Mouse (Mus musculus): ENCODE data around the gene Map4k2. TPM values are rescaled to one million over a fixed set of nuclear protein-coding genes. Genes with fewer than 3 reads are reported as not detected.

The Map4k2 gene
- polyA plus RNA-seq, 1 experiment from 2014 or later, result 15.2 TPM

GRCm38 (mm10) chr19:6380411-6381166 is 39.7 kb downstream of the Map4k2 start:
- H3K4me3 ChIP-seq, result no peak overlapping the region
- WGBS, result 92% methylated on average over 9 of the region's 9 CpGs
- no peak overlapping the region for H3K27ac ChIP-seq
- no peaks in the 10 kb centered on the region for H3K9me3 ChIP-seq (replicated peaks)
- peaks cover 27% of the 10 kb centered on the region for H3K4me1 ChIP-seq
- no peak for DNase-seq (ENCODE audit: low spot score)
- H3K27me3 ChIP-seq (ENCODE audit: low read depth, poor library complexity, severe bottlenecking), result no peaks in the 10 kb centered on the region
- H3K36me3 ChIP-seq, result peaks cover 49% of the 10 kb centered on the region

- H3K27ac ChIP-seq, result no peak overlapping the region
- DNase-seq (ENCODE audit: low spot score), result no peak
- H3K36me3 ChIP-seq, result peaks cover 43% of the 10 kb centered on the region
- H3K4me1 ChIP-seq, result peaks cover 29% of the 10 kb centered on the region
- WGBS, result 91% methylated on average over 5 of the region's 5 CpGs
- H3K27me3 ChIP-seq (ENCODE audit: low read depth, poor library complexity, severe bottlenecking), result no peaks in the 10 kb centered on the region
- H3K4me3 ChIP-seq, result no peak overlapping the region
- H3K9me3 ChIP-seq (replicated peaks), result no peaks in the 10 kb centered on the region
Measured at GRCm38 (mm10) chr19:6381238-6381637, 40.3 kb downstream of the Map4k2 start.

- WGBS, result 83% methylated on average over 4 of the region's 4 CpGs
- H3K9me3 ChIP-seq (replicated peaks), result no peaks in the 10 kb centered on the region
- H3K27ac ChIP-seq, result no peak overlapping the region
- H3K27me3 ChIP-seq (ENCODE audit: low read depth, poor library complexity, severe bottlenecking), result 0 out of 2 replicates have a peak, but pooled peaks cover 1% of the 10 kb centered on the region
- H3K4me1 ChIP-seq, result peaks cover 29% of the 10 kb centered on the region
- no peak for DNase-seq (ENCODE audit: low spot score)
- peaks cover 31% of the 10 kb centered on the region for H3K36me3 ChIP-seq
- no peak overlapping the region for H3K4me3 ChIP-seq
Measured at GRCm38 (mm10) chr19:6382323-6382924, 41.5 kb downstream of the Map4k2 start.

GRCm38 (mm10) chr19:6383470-6383869 is 42.5 kb downstream of the Map4k2 start:
- no peak for DNase-seq (ENCODE audit: low spot score)
- Histone ChIP-seq H3K36me3 (peaks cover 20% of the 10 kb centered on the region), H3K9me3 (replicated peaks) (no peaks in the 10 kb centered on the region), H3K27me3 (ENCODE audit: low read depth, poor library complexity, severe bottlenecking) (peaks cover 8% of the 10 kb centered on the region; the same call in 1 of the 2 replicates), H3K27ac (0 out of 2 replicates have a peak overlapping the region, but pooled peaks have one; percentile 2), H3K4me1 (peaks cover 29% of the 10 kb centered on the region), H3K4me3 (no peak overlapping the region)
- 56% methylated on average over 5 of the region's 5 CpGs for WGBS

GRCm38 (mm10) chr19:6384128-6384527 is 43.2 kb downstream of the Map4k2 start, which contains the start of gene Pygm:
TSS of gene Pygm (plus strand) at chr19:6384399.
- Histone ChIP-seq H3K27ac (peak within 1 kb of the TSS; percentile 43; the same call in 1 of the 2 replicates), H3K4me3 (no peak within 1 kb of the TSS), H3K36me3 (peaks cover 14% of the 10 kb centered on the region), H3K27me3 (ENCODE audit: low read depth, poor library complexity, severe bottlenecking) (peaks cover 15% of the 10 kb centered on the region), H3K4me1 (peaks cover 34% of the 10 kb centered on the region), H3K9me3 (replicated peaks) (no peaks in the 10 kb centered on the region)
- DNase-seq (ENCODE audit: low spot score), result no peak
- WGBS, result 21% methylated on average over 7 of the region's 7 CpGs

- WGBS, result 74% methylated on average over 11 of the region's 11 CpGs
- H3K4me3 ChIP-seq, result no peak overlapping the region
Measured at GRCm38 (mm10) chr19:6384954-6385353, 44.0 kb downstream of the Map4k2 start.

GRCm38 (mm10) chr19:6385419-6385818 is 44.5 kb downstream of the Map4k2 start:
- Histone ChIP-seq H3K36me3 (0 out of 2 replicates have a peak, but pooled peaks cover 5% of the 10 kb centered on the region), H3K27ac (no peak overlapping the region), H3K4me3 (no peak overlapping the region), H3K9me3 (replicated peaks) (no peaks in the 10 kb centered on the region), H3K27me3 (ENCODE audit: low read depth, poor library complexity, severe bottlenecking) (peaks cover 16% of the 10 kb centered on the region), H3K4me1 (peaks cover 46% of the 10 kb centered on the region)
- DNase-seq (ENCODE audit: low spot score), result no peak
- WGBS, result 67% methylated on average over 5 of the region's 5 CpGs

More at GRCm38 (mm10) chr19:6384954-6385353, 44.0 kb downstream of the Map4k2 start:
- no peaks in the 10 kb centered on the region for H3K9me3 ChIP-seq (replicated peaks)
- peaks cover 6% of the 10 kb centered on the region; the same call in 1 of the 2 replicates for H3K36me3 ChIP-seq
- peak overlapping the region; percentile 43; the same call in 1 of the 2 replicates for H3K27ac ChIP-seq
- H3K27me3 ChIP-seq (ENCODE audit: low read depth, poor library complexity, severe bottlenecking), result peaks cover 16% of the 10 kb centered on the region
- DNase-seq (ENCODE audit: low spot score), result no peak
- peaks cover 42% of the 10 kb centered on the region for H3K4me1 ChIP-seq

GRCm38 (mm10) chr19:6385821-6386220 is 44.9 kb downstream of the Map4k2 start:
- peaks cover 16% of the 10 kb centered on the region for H3K27me3 ChIP-seq (ENCODE audit: low read depth, poor library complexity, severe bottlenecking)
- 80% methylated on average over 7 of the region's 7 CpGs for WGBS
- peaks cover 50% of the 10 kb centered on the region for H3K4me1 ChIP-seq
- no peak overlapping the region for H3K27ac ChIP-seq
- H3K36me3 ChIP-seq, result 0 out of 2 replicates have a peak, but pooled peaks cover under 1% of the 10 kb centered on the region
- H3K4me3 ChIP-seq, result no peak overlapping the region
- DNase-seq (ENCODE audit: low spot score), result no peak
- no peaks in the 10 kb centered on the region for H3K9me3 ChIP-seq (replicated peaks)

- peaks cover 16% of the 10 kb centered on the region for H3K27me3 ChIP-seq (ENCODE audit: low read depth, poor library complexity, severe bottlenecking)
- no peak overlapping the region for H3K27ac ChIP-seq
- 63% methylated on average over 9 of the region's 9 CpGs for WGBS
- no peaks in the 10 kb centered on the region for H3K36me3 ChIP-seq
- H3K9me3 ChIP-seq (replicated peaks), result no peaks in the 10 kb centered on the region
- no peak for DNase-seq (ENCODE audit: low spot score)
- peaks cover 51% of the 10 kb centered on the region for H3K4me1 ChIP-seq
- H3K4me3 ChIP-seq, result no peak overlapping the region
Measured at GRCm38 (mm10) chr19:6386234-6386633, 45.3 kb downstream of the Map4k2 start.

GRCm38 (mm10) chr19:6388006-6388405 is 47.1 kb downstream of the Map4k2 start:
- H3K9me3 ChIP-seq (replicated peaks), result no peaks in the 10 kb centered on the region
- no peak overlapping the region for H3K4me3 ChIP-seq
- 82% methylated on average over 13 of the region's 13 CpGs for WGBS
- H3K27ac ChIP-seq, result no peak overlapping the region
- no peaks in the 10 kb centered on the region for H3K36me3 ChIP-seq
- H3K27me3 ChIP-seq (ENCODE audit: low read depth, poor library complexity, severe bottlenecking), result peaks cover 16% of the 10 kb centered on the region
- peaks cover 49% of the 10 kb centered on the region for H3K4me1 ChIP-seq
- DNase-seq (ENCODE audit: low spot score), result no peak

- no peak for DNase-seq (ENCODE audit: low spot score)
- 6% methylated on average over 16 of the region's 16 CpGs for WGBS
- Histone ChIP-seq H3K36me3 (no peaks in the 10 kb centered on the region), H3K9me3 (replicated peaks) (no peaks in the 10 kb centered on the region), H3K4me3 (peak overlapping the region; percentile 53), H3K27me3 (ENCODE audit: low read depth, poor library complexity, severe bottlenecking) (peaks cover 16% of the 10 kb centered on the region), H3K4me1 (peaks cover 31% of the 10 kb centered on the region), H3K27ac (peak overlapping the region; percentile 66)
Measured at GRCm38 (mm10) chr19:6389803-6390202, 48.9 kb downstream of the Map4k2 start.

GRCm38 (mm10) chr19:6390251-6390650 is 49.3 kb downstream of the Map4k2 start:
- 55% methylated on average over 6 of the region's 6 CpGs for WGBS
- H3K9me3 ChIP-seq (replicated peaks), result no peaks in the 10 kb centered on the region
- peaks cover 16% of the 10 kb centered on the region for H3K27me3 ChIP-seq (ENCODE audit: low read depth, poor library complexity, severe bottlenecking)
- H3K36me3 ChIP-seq, result no peaks in the 10 kb centered on the region
- 0 out of 2 replicates have a peak overlapping the region, but pooled peaks have one; percentile 66 for H3K27ac ChIP-seq
- DNase-seq (ENCODE audit: low spot score), result no peak
- peaks cover 26% of the 10 kb centered on the region for H3K4me1 ChIP-seq
- peak overlapping the region; percentile 53 for H3K4me3 ChIP-seq

Measured in limb, embryonic 10.5 days (tissue).